Mouse (Mus musculus) kidney, adult 2 months (tissue): ENCODE results near the gene Kdm1a.

ENCODE experiments used
- CTCF ChIP-seq: fragments of 200-500 bp; conservative IDR thresholded peaks from 2 replicates; pipeline ENCODE4 v1.5.1; 2011; ENCODE audit warnings: low read depth, mild to moderate bottlenecking, control low read depth, low read length, moderate library complexity, mixed read lengths; ENCODE audit not compliant: insufficient read depth, insufficient read length
- POLR2A ChIP-seq: fragments of 200-500 bp; IDR thresholded peaks from one replicate; pipeline ENCODE4 v1.6.1; 2011; ENCODE audit warnings: low read depth, low read length, control low read depth

GRCm38 (mm10) chr4:136598268-136598876 is 4.2 kb downstream of the Kdm1a start:
- TF ChIP-seq POLR2A (no peak), CTCF (no peak)
